Mouse (Mus musculus) urinary bladder, postnatal 4 days (tissue): ENCODE results near the gene S100a3.

Experiments used
- DNase-seq, 2 experiments: peaks; one replicate each; pipeline ENCODE4 v3.0.0; 2021 to 2022; ENCODE audit warnings: low spot score in 2 of 2

Gene S100a3

GRCm38 (mm10) chr3:90560008-90560628 is at the start of gene S100a3:
S100a3 (plus strand) TSS chr3:90560578.
- DNase-seq = no peak

DNA sequence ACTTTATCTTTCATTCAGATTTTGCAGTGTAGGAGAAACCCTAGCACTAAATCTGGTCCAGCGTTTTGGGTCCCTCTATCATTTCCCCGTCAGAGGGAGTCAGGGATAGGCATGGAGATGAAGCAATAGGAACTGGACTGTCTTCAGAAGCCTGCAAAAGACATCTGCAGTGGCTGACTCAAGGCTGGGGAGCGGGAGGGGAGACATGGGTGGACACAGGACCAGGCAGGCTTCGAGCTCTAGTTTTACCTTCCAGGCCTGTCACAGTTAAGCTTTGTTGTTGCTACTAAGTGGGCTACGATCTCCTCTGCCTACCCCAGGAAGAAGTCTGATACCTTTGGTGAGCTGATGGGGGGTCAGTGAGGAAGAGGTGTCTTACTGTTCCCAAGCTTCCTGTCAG is 48.1 kb upstream of the S100a3 start:
- DNase-seq = no peak

- DNase-seq = no peak
These were observed 47.3 kb upstream of the S100a3 start for GRCm38 (mm10) chr3:90512948-90513642.

DNA sequence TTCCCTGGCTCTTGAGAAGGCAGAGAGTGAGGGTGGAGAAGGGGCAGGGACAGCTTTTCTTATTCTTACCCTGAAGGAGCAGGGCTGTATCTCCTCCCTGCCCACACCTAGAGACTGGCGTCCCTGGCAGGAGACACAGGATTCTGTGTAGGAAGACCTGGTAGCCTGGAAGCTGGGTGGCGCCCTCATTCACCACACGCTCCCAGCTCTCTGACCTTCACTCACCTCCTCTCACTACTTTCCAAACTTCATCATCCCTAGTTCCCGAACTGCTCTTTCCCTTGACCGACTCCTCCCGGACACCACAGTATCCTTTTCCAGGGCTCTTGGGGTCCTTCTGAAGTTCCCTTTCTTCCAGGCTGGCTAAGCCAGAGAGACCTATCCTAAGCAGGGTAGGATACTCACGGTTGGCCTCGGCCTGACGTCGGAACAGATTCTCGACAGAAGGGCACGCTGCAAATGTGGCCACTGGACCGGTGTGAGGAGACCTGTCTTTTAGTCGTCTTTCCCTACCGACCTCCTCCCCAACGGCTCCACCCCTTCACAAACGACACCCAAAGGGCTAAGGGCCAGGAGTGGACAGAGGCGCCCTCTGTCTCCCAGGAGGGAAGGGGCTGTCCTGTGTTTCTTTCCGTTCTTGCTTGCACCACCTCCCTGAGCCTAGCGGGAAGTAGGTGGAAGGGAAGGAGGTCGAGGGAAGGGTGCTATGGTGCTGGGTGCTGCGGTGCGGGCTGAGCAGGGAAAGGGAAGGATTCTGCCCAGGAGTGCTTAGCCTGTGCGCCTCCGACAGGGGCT is 46.4 kb upstream of the S100a3 start, which contains the start of the genes S100a1 and S100a13:
Gene S100a1, minus strand, starts transcription at position 597 of the 795 bp plus-strand sequence.
Gene S100a13, plus strand, starts transcription at position 640 of the 795 bp plus-strand sequence.
- DNase-seq = peak; percentile 72 to 79

DNA sequence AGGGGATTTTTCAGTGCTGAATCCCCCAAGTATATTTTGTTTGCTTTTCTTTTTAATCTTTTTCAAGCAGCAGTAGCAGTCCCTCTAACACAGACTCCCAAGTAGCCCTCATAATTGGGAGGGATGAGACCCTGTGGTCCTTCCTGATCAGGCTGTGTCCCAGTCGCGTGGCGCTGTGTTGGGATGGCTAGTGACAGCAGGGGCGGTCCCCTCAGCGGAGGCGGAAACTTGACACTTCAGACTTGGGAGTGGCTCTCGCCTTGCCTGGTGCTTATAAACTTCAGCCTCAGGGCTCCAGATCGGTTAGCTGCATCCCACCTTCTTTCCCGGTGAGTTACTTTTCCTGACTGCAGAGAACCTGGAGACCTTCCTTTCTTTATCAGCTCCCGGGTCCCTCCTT is 45.7 kb upstream of the S100a3 start:
- DNase-seq = peak; percentile 54 to 74

DNA sequence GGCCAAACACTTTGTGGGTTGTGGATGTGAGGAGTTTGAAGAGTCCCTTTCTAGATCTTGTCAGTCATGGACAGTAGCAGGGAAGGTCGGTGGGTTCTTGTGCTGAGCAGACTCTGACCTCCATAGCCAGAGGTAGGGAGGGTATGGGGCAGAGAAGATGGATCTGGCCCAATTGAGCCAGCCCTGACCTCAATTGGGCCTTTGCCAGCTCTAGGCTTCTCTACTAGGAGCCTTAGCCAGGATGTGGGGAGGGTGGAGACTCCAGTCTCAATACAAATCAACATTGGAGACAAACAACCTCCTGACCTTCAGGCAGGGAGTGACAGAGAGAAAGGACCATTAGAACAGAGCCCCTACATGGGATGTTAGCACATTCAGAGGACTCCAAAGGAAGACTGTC is 45.1 kb upstream of the S100a3 start:
- no peak for DNase-seq

DNA sequence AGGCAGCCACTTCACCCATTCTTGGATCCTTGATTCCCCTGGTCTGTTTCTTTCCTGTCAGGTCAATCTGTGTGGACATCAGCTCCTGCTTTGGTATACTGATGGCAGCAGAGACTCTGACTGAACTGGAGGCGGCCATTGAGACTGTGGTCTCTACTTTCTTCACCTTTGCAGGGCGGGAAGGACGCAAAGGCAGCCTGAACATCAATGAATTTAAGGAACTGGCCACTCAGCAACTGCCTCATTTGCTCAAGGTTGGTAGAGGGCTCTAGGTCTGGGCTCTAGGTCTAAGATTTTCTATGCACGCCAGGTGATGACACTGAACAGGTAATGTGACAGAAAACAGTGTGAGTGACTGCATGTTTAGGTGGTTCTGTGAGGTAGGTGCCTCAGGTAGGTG is 44.6 kb upstream of the S100a3 start:
- no peak for DNase-seq

DNA sequence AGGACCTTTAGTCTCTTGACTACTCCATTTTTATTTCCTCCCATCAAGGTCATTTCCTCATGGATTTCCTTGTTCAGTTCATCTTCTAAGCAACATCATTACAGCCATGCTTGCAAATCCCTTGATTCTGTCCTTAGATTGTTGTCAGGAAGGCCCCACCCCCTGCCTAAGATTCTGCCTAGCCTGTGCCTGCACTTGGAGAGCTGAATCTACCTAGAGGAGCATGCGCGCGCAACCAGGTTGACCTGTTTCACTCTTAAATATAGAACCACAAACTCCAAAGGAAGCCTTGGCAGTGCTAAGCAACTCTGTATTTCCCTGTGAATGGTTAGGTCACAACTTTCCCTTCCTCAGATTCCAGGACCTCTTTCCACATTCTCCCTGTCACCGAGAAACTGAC is 42.7 kb upstream of the S100a3 start:
- no peak for DNase-seq

GRCm38 (mm10) chr3:90525421-90525820 is 35.0 kb upstream of the S100a3 start:
- DNase-seq = peak in 1 of 2 experiments; percentile 40

DNA sequence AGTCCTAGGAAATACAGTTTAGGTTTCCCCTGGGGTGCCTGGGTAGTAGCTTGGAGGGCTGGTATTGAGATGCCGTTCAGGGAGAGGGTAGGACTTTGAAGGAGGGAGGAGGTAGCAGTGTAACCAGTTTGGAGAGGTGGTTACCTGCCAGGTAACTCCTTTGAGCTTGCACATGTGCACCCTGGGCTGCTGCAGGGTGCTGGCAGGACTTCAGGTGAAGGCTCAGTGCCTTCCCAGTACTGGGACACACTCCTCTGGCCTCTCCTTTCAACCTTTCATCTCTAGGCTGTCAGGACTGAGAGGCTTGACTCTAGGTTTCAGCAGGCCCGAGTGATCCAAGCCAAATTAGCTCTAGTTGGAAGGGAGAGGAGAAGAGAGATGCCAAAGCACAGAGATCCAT is 34.3 kb upstream of the S100a3 start:
- DNase-seq = no peak

- DNase-seq = peak in 1 of 2 experiments; percentile 67
These were observed 33.8 kb upstream of the S100a3 start, which contains the start of gene S100a14 for GRCm38 (mm10) chr3:90526580-90526979. S100a14 (plus strand) TSS chr3:90526856.

DNA sequence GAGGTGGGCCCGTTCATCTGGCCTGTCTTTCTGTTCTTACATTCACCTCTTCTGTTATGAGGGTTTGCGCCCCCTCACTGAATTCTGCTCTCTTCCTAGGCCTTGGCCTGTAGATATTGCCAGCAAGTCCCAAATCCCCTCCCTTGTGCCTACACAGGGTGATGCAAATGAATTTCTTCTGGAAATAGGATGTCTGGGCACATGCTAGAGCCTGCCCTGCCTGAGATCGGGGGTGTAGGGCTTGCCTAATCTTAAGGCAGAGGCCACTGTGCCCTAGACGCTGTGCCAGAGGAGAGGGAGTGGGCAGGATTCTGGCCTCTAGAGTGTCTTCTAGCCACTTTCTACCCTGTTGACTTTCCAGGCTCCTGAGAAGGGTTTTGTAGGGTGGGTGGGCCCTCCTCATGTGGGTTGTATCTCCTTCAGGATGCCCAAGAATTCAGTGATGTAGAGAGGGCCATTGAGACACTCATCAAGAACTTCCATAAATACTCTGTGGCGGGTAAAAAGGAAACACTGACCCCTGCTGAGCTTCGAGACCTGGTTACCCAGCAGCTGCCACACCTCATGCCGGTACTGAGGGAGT is 33.0 kb upstream of the S100a3 start:
- no peak for DNase-seq

GRCm38 (mm10) chr3:90531713-90532112 is 28.7 kb upstream of the S100a3 start:
- DNase-seq = no peak

DNA sequence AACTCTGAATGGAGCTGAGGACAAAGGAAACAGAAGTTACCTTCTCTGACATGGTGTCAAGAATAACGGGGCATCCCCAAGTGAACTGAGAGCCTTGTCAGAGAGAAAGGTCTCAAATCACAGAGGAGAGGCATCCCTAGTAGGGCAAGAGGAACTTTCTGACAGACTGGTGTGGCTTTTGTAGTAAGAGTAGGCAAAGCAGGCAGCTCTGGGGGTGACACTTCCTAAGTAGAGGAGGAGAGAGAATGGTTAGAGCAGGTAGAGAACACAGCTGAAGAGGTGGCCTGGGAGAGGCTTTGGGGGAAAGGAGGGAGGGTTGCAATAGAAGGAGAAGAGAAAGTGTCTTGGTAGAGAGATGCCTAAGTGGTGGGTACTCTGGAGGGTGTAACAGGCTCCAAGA is 24.9 kb upstream of the S100a3 start:
- no peak for DNase-seq

GRCm38 (mm10) chr3:90537141-90537904 is 23.1 kb upstream of the S100a3 start, which contains the start of gene S100a16:
S100a16 (plus strand) TSS chr3:90537254.
- peak; percentile 71 to 80 for DNase-seq

DNA sequence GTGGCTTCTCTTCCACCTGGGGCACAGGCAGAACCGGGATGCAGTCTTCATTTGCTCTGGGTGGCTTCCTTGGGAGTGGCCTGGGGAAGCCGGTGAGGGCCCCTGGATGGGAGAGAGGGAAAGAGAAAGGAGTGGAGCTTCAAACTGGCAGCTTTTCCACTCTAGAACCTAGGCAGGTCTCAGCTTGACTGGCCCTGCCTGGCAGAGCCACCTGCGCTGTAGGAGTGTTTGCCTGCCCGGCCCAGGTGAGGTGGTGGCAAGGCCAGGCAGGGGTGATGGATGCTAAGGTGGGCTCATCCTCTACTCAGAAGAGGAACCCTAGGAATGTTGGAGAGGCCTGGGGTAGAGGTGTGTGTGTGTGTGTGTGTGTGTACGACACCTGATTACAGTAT is 22.5 kb upstream of the S100a3 start:
- DNase-seq = no peak

- no peak for DNase-seq
These were observed 19.5 kb upstream of the S100a3 start for GRCm38 (mm10) chr3:90540904-90541303.

GRCm38 (mm10) chr3:90549676-90550420 is 10.5 kb upstream of the S100a3 start:
- DNase-seq = no peak

- no peak for DNase-seq
These were observed 10.0 kb upstream of the S100a3 start for GRCm38 (mm10) chr3:90550421-90550790.

GRCm38 (mm10) chr3:90552231-90552630 is 8.1 kb upstream of the S100a3 start:
- DNase-seq = no peak

DNA sequence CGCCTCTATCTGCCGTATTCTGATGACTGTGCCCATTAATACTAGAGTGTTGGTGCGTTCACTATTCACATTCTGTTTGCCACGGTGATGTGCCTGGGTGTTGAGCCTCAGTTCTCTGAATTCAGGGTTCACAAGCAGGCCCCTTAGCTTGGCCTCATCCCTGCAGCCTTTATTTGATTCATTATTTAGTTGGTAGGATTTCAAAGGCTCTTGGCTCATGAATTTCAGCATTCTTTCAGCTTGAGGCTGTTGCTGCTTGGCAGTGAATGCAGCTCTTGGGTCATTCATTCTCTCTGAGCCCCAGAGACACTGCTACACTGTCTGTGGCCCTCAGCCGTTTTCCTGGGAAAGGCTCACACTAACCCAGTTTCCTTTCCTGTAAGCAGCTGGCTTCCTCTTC is 4.4 kb upstream of the S100a3 start:
- no peak for DNase-seq
